Mouse (Mus musculus): ENCODE data around the gene Kcnj15. TPM values are rescaled to one million over a fixed set of nuclear protein-coding genes. Genes with fewer than 3 reads are reported as not detected.

Gene Kcnj15
- polyA plus RNA-seq, 1 experiment from 2014 or later = 0.28 TPM

- Histone ChIP-seq H3K36me3 (ENCODE audit: control insufficient read depth, insufficient read depth, low read length) (no peaks in the 10 kb centered on the region), H3K27ac (ENCODE audit: low read depth) (no peak overlapping the region), H3K9me3 (ENCODE audit: control insufficient read depth, low read length) (no peaks in the 10 kb centered on the region), H3K4me1 (replicated peaks; ENCODE audit: control insufficient read depth, insufficient read depth, low read length) (no peaks in the 10 kb centered on the region), H3K9ac (ENCODE audit: low read length) (no peak overlapping the region), H3K4me2 (ENCODE audit: low read length) (no peak overlapping the region), H3K4me3 (ENCODE audit: low read depth, low read length) (no peak overlapping the region), H3K27me3 (replicated peaks; ENCODE audit: control insufficient read depth, insufficient read depth, low read length) (no peaks in the 10 kb centered on the region)
- no peak for ATAC-seq (replicated peaks; ENCODE audit: low FRiP score, low TSS enrichment, low read depth)
- no peak for DNase-seq (ENCODE audit: low spot score)
- 77% methylated on average over 10 of the region's 10 CpGs for WGBS
Observed at GRCm38 (mm10) chr16:95275713-95276502, 18.6 kb downstream of the Kcnj15 start.

- ATAC-seq (replicated peaks; ENCODE audit: low FRiP score, low TSS enrichment, low read depth) = no peak
- Histone ChIP-seq H3K27me3 (replicated peaks; ENCODE audit: control insufficient read depth, insufficient read depth, low read length) (no peaks in the 10 kb centered on the region), H3K36me3 (ENCODE audit: control insufficient read depth, insufficient read depth, low read length) (no peaks in the 10 kb centered on the region), H3K9ac (ENCODE audit: low read length) (no peak overlapping the region), H3K9me3 (ENCODE audit: control insufficient read depth, low read length) (no peaks in the 10 kb centered on the region), H3K4me3 (ENCODE audit: low read depth, low read length) (no peak overlapping the region), H3K4me2 (ENCODE audit: low read length) (no peak overlapping the region), H3K27ac (ENCODE audit: low read depth) (no peak overlapping the region), H3K4me1 (replicated peaks; ENCODE audit: control insufficient read depth, insufficient read depth, low read length) (0 out of 2 replicates have a peak, but pooled peaks cover under 1% of the 10 kb centered on the region)
- 46% methylated on average over 3 of the region's 3 CpGs for WGBS
- DNase-seq (ENCODE audit: low spot score) = no peak
Observed at GRCm38 (mm10) chr16:95279015-95279414, 21.7 kb downstream of the Kcnj15 start.

DNA sequence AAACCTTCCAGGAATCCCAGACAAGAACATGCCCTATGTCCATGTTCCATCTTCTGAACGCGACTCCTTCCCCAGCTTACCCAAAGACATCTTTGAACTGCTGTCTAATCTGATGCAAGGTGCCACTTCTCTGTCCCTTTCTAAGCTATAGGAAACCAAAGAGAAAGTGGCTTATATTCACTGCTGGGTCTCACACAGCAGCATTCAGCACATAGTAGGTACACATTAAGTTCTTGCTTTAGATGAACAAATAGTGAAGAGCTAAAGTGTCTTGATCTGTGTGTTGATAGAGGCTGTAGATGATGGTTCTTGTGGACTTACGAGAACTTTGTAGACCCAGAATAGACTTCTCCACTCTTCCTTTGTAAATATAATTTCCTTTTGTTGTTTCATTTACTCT lies 23.0 kb downstream of the Kcnj15 start:
- no peak overlapping the region for H3K9ac ChIP-seq (ENCODE audit: low read length)
- H3K4me3 ChIP-seq (ENCODE audit: low read depth, low read length) = no peak overlapping the region
- no peak overlapping the region for H3K27ac ChIP-seq (ENCODE audit: low read depth)
- no peaks in the 10 kb centered on the region for H3K36me3 ChIP-seq (ENCODE audit: control insufficient read depth, insufficient read depth, low read length)
- no peaks in the 10 kb centered on the region for H3K9me3 ChIP-seq (ENCODE audit: control insufficient read depth, low read length)
- H3K4me2 ChIP-seq (ENCODE audit: low read length) = no peak overlapping the region
- DNase-seq (ENCODE audit: low spot score) (no peak), ATAC-seq (replicated peaks; ENCODE audit: low FRiP score, low TSS enrichment, low read depth) (no peak)
- H3K27me3 ChIP-seq (replicated peaks; ENCODE audit: control insufficient read depth, insufficient read depth, low read length) = no peaks in the 10 kb centered on the region
- H3K4me1 ChIP-seq (replicated peaks; ENCODE audit: control insufficient read depth, insufficient read depth, low read length) = 0 out of 2 replicates have a peak, but pooled peaks cover 3% of the 10 kb centered on the region
- WGBS = 91% methylated on average over 3 of the region's 3 CpGs

GRCm38 (mm10) chr16:95283369-95283768 lies 26.0 kb downstream of the Kcnj15 start:
- no peak overlapping the region for H3K4me3 ChIP-seq (ENCODE audit: low read depth, low read length)
- WGBS = 89% methylated on average over 10 of the region's 10 CpGs
- no peaks in the 10 kb centered on the region for H3K27me3 ChIP-seq (replicated peaks; ENCODE audit: control insufficient read depth, insufficient read depth, low read length)
- no peak for DNase-seq (ENCODE audit: low spot score)
- no peak overlapping the region for H3K9ac ChIP-seq (ENCODE audit: low read length)
- H3K9me3 ChIP-seq (ENCODE audit: control insufficient read depth, low read length) = no peaks in the 10 kb centered on the region
- ATAC-seq (replicated peaks; ENCODE audit: low FRiP score, low TSS enrichment, low read depth) = no peak
- H3K27ac ChIP-seq (ENCODE audit: low read depth) = no peak overlapping the region
- H3K4me1 ChIP-seq (replicated peaks; ENCODE audit: control insufficient read depth, insufficient read depth, low read length) = 0 out of 2 replicates have a peak, but pooled peaks cover 3% of the 10 kb centered on the region
- no peaks in the 10 kb centered on the region for H3K36me3 ChIP-seq (ENCODE audit: control insufficient read depth, insufficient read depth, low read length)
- H3K4me2 ChIP-seq (ENCODE audit: low read length) = no peak overlapping the region

GRCm38 (mm10) chr16:95284085-95284727 lies 26.8 kb downstream of the Kcnj15 start:
- H3K36me3 ChIP-seq (ENCODE audit: control insufficient read depth, insufficient read depth, low read length) = no peaks in the 10 kb centered on the region
- H3K4me3 ChIP-seq (ENCODE audit: low read depth, low read length) = no peak overlapping the region
- H3K27ac ChIP-seq (ENCODE audit: low read depth) = no peak overlapping the region
- no peaks in the 10 kb centered on the region for H3K9me3 ChIP-seq (ENCODE audit: control insufficient read depth, low read length)
- ATAC-seq (replicated peaks; ENCODE audit: low FRiP score, low TSS enrichment, low read depth) (no peak), DNase-seq (ENCODE audit: low spot score) (no peak)
- no peaks in the 10 kb centered on the region for H3K27me3 ChIP-seq (replicated peaks; ENCODE audit: control insufficient read depth, insufficient read depth, low read length)
- no peak overlapping the region for H3K4me2 ChIP-seq (ENCODE audit: low read length)
- WGBS = 69% methylated on average over 12 of the region's 12 CpGs
- H3K9ac ChIP-seq (ENCODE audit: low read length) = no peak overlapping the region
- 0 out of 2 replicates have a peak, but pooled peaks cover 3% of the 10 kb centered on the region for H3K4me1 ChIP-seq (replicated peaks; ENCODE audit: control insufficient read depth, insufficient read depth, low read length)

DNA sequence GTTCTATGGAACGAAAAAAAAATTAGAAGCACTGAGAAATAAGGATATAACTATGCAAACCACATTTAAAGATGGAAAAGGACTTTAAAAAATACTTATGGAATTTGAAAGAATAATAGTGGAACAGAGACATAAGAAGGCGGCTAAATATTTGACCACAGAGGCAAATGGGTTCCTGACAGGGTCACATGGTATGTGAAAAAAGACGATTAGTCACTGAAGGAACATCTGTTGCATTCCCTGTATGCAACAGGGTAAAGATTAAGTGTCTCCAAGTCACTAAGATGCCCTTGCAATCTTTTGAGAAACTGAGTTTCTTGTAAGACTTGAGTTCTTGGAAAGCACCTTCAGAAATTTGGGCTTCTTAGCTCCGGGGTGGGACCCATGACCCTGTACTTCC lies 27.7 kb downstream of the Kcnj15 start:
- WGBS = 83% methylated on average over 4 of the region's 4 CpGs
- H3K4me2 ChIP-seq (ENCODE audit: low read length) = no peak overlapping the region
- 0 out of 2 replicates have a peak, but pooled peaks cover 3% of the 10 kb centered on the region for H3K4me1 ChIP-seq (replicated peaks; ENCODE audit: control insufficient read depth, insufficient read depth, low read length)
- no peaks in the 10 kb centered on the region for H3K36me3 ChIP-seq (ENCODE audit: control insufficient read depth, insufficient read depth, low read length)
- no peaks in the 10 kb centered on the region for H3K27me3 ChIP-seq (replicated peaks; ENCODE audit: control insufficient read depth, insufficient read depth, low read length)
- no peak for ATAC-seq (replicated peaks; ENCODE audit: low FRiP score, low TSS enrichment, low read depth)
- H3K27ac ChIP-seq (ENCODE audit: low read depth) = no peak overlapping the region
- no peak overlapping the region for H3K9ac ChIP-seq (ENCODE audit: low read length)
- H3K4me3 ChIP-seq (ENCODE audit: low read depth, low read length) = no peak overlapping the region
- H3K9me3 ChIP-seq (ENCODE audit: control insufficient read depth, low read length) = no peaks in the 10 kb centered on the region
- no peak for DNase-seq (ENCODE audit: low spot score)

- Histone ChIP-seq H3K9ac (ENCODE audit: low read length) (no peak overlapping the region), H3K36me3 (ENCODE audit: control insufficient read depth, insufficient read depth, low read length) (no peaks in the 10 kb centered on the region), H3K27ac (ENCODE audit: low read depth) (no peak overlapping the region), H3K4me1 (replicated peaks; ENCODE audit: control insufficient read depth, insufficient read depth, low read length) (0 out of 2 replicates have a peak, but pooled peaks cover 3% of the 10 kb centered on the region), H3K27me3 (replicated peaks; ENCODE audit: control insufficient read depth, insufficient read depth, low read length) (no peaks in the 10 kb centered on the region), H3K4me2 (ENCODE audit: low read length) (no peak overlapping the region), H3K9me3 (ENCODE audit: control insufficient read depth, low read length) (no peaks in the 10 kb centered on the region), H3K4me3 (ENCODE audit: low read depth, low read length) (no peak overlapping the region)
- no peak for DNase-seq (ENCODE audit: low spot score)
- ATAC-seq (replicated peaks; ENCODE audit: low FRiP score, low TSS enrichment, low read depth) = no peak
- 85% methylated on average over 4 of the region's 4 CpGs for WGBS
Observed at GRCm38 (mm10) chr16:95285767-95286166, 28.4 kb downstream of the Kcnj15 start.

DNA sequence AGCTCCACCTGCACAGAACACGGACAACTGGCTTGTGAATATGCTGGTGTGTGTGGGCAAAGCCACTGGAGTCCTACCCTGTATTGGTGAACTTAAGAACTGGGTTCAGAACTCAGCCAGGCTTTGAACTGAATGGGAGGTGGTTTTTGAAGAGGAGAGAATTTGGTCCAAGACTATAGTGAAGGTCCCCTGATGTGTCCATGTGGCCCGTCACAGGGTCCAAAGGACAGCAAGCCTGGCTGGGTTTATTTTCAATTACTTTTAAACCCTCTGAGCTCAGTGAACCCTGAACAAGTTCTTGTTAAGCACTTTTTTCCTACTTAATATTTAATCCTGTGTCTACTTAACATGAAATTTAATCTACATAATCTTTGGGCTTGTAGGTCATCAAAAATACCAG lies 30.3 kb downstream of the Kcnj15 start:
- Histone ChIP-seq H3K36me3 (ENCODE audit: control insufficient read depth, insufficient read depth, low read length) (no peaks in the 10 kb centered on the region), H3K9me3 (ENCODE audit: control insufficient read depth, low read length) (no peaks in the 10 kb centered on the region), H3K27me3 (replicated peaks; ENCODE audit: control insufficient read depth, insufficient read depth, low read length) (no peaks in the 10 kb centered on the region), H3K9ac (ENCODE audit: low read length) (no peak overlapping the region), H3K4me1 (replicated peaks; ENCODE audit: control insufficient read depth, insufficient read depth, low read length) (0 out of 2 replicates have a peak, but pooled peaks cover 10% of the 10 kb centered on the region), H3K4me3 (ENCODE audit: low read depth, low read length) (no peak overlapping the region), H3K4me2 (ENCODE audit: low read length) (no peak overlapping the region), H3K27ac (ENCODE audit: low read depth) (no peak overlapping the region)
- DNase-seq (ENCODE audit: low spot score) (no peak), ATAC-seq (replicated peaks; ENCODE audit: low FRiP score, low TSS enrichment, low read depth) (no peak)
- whole genome bisulfite sequencing = 93% methylated on average over 2 of the region's 2 CpGs
